Mouse (Mus musculus): Measurements from ENCODE around the gene Clmp.
"Not testable (repeated sequence)": the region's sequence is repeated elsewhere in the genome, so short reads cannot be mapped to it uniquely, and the experiment has no call there.

Gene Clmp

GRCm38 (mm10) chr9:40780892-40781725 is 95.3 kb downstream of the Clmp start:
- peak; percentile 34 to 50 for DNase-seq

GRCm38 (mm10) chr9:40781726-40782581 is 96.2 kb downstream of the Clmp start:
- DNase-seq, result peak; percentile 74 to 80

DNA sequence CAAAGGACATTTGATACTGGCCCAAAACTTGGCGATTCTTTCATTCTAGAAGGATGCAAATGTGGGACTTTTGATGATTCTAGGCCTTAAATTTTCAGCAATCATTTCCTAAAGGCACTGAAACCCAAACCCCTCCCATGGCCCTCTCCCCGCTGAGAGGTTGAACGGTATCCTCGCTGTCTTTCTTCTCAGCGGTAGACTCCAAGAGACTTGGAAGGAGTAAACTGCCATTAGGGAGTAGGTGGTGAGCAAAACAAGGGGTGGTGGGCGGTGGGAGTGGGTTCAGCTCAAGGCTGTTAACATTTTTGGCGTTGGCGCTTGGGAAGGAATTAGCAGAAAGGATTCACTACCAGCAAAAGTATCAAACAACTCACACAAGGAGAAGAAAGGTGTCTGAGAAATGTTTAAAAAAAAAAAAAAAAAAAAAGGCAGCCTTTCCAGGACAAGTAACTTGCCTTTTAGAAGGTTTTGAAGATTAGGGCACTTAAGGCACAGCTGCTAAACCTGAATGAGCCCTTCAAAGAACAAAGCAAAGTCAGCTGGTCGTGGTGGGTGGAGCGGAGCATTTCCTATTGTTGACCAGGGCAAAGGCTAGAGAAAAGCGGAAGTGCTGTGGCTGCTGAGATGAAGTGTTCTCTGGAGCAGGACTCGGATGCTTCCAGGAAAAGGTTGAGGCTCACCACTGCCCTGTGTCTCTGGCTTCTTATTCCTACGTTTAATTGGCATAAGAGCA is 98.0 kb downstream of the Clmp start:
- DNase-seq, result peak; percentile 84 to 85

GRCm38 (mm10) chr9:40784374-40784967 is 98.7 kb downstream of the Clmp start:
- no peak for DNase-seq

DNA sequence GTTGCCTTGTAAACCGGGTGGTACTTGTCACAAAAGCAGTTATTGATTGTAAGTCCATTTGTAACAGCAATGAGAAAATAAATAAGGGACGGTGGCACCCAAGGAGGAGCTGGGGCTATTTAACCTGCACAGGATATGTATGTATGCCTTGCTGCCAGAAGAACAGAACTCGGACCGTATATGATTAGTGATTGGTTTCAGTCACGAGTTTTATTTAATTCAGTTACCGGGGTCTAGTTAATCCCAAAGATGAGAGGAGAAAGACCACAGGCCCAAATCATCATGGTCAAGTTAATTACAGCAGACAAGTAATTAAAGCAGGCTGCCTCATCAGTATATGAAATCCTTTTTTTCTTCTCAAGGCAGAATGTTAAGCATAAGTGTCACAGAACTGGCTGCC is 99.7 kb downstream of the Clmp start:
- no peak for DNase-seq

DNA sequence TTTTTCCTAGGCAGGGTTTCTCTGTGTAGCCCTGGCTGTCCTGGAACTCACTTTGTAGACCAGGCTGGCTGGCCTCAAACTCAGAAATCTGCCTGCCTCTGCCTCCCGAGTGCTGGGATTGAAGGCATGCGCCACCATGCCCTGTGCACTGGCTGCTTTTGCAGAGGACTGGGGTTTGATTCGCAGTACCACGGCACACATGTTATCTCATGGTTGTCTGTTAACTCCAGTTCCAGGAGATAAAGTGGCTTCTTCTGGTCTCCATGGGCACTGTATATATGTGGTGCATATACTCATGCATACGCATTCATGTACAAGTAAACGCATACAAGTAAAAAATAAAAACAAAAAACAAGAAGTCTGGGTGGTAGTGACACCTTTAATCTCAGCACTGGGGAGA is 101.1 kb downstream of the Clmp start:
- not testable (repeated sequence) for DNase-seq

- DNase-seq, result no peak
Measured at GRCm38 (mm10) chr9:40791864-40792633, 106.3 kb downstream of the Clmp start.

- DNase-seq, result no peak
Measured at GRCm38 (mm10) chr9:40793581-40793980, 107.8 kb downstream of the Clmp start.

GRCm38 (mm10) chr9:40794251-40794650 is 108.5 kb downstream of the Clmp start:
- DNase-seq, result no peak

DNA sequence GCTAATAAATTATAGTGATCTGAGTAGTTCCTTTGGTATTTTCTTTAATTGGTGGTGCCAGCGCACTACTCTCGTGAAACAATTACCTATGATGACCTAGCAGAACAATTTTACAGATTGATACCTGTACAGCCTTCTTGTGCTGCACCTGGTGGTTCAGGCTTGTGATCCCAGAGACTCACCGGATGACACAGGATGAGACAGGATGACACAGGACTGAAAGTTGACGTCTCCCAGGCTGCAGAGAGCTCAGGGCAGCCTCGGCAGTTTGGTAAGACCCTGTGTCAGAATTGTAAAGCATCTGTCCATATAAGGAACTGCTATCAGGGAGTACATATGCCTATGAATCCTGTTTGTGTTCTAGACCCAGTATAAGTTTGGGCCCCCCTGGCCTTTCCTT is 109.2 kb downstream of the Clmp start:
- no peak for DNase-seq

- no peak for DNase-seq
Measured at GRCm38 (mm10) chr9:40795562-40795961, 109.8 kb downstream of the Clmp start.

DNA sequence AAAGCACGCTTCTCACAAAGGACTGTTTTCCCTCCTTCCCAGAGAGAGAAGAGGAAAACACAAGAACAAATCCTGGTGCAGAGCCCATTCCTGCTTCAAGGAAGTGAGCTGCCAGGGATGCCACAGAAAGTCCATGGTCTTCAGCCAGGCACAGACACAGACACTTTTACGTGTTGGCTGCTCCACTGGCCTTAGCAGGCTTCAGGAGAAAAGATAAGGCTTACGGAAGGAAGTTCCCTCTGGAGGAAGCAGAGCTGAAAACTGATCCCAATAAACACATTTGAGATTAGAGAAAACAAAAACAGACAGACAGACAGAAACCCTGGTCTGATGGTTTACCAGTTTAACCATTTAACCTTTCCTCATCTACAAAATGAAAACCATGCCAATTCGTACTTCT is 110.3 kb downstream of the Clmp start:
- no peak for DNase-seq

GRCm38 (mm10) chr9:40798247-40798960 is 112.6 kb downstream of the Clmp start:
- DNase-seq, result no peak

DNA sequence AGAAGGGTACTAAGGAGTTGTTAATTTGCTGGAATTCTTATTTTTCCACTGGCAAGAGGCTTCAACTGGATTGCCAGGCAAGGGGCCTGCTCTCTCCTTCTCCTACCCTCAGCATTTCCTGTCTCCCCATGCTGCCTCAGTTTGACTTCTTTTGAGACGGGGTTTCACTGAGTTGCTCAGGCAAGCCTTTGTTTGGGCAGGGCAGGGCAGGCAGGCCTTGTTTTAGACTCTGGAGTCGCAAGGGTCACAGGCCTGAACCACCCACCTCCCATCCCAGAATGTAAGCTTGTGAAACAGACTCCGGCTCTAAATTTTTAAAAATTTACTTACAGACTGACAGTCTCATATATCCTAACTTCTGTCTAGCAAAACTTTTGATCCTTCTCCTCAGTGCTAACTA is 113.3 kb downstream of the Clmp start:
- no peak for DNase-seq

DNA sequence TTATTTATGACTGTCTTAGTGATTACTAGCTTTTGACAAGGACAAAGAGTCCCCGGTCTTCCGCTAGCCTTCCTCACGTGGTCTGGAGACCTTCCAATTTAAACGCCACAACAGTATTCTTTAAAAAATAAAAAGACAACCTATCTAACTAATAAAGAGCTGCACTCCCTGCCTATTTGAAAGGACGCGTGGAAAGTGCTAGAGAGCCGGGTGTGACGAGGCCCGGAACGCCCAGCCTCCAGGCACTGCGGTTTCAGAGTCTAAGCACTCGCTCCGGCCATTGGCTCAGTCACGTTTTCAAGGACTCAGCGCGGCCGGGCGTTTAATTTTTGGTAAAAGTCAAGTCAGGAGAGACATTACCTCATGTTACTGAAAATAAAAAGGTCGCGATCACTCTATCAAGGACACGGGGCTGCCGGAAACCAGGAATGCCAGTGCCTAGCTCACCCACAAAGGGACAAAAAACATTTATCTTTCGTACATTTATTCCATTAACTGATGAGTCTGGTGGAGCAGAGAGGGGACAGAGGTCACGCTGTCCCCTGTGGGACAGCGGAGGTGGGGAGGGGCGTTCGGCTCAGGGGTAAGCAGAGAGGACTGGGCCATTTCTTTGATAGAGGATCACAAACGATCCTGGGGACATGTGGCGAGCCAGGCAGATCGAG is 114.2 kb downstream of the Clmp start:
- DNase-seq, result peak; percentile 86 to 88

GRCm38 (mm10) chr9:40800675-40801612 is 115.2 kb downstream of the Clmp start, which contains the start of gene Hspa8:
TSS of gene Hspa8 (plus strand) at chr9:40800984.
- DNase-seq, result peak; percentile 100

GRCm38 (mm10) chr9:40801614-40802532 is 116.1 kb downstream of the Clmp start:
- DNase-seq, result not testable (repeated sequence)

DNA sequence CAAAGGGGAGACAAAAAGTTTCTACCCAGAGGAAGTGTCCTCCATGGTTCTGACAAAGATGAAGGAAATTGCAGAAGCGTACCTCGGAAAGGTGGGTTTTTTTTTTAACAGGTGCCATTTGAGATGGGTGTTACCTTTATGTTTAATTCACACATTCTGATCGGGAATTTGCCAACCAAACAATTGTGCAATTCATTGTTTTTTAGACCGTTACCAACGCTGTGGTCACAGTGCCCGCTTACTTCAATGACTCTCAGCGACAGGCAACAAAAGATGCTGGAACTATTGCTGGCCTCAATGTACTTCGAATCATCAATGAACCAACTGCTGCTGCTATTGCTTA is 116.7 kb downstream of the Clmp start:
- DNase-seq, result not testable (repeated sequence)

Data from lung, postnatal 4 days (tissue).